Mouse (Mus musculus): Measurements from ENCODE around the gene Tdgf1. TPM values are rescaled to one million over a fixed set of nuclear protein-coding genes. Genes with fewer than 3 reads are reported as not detected.

The Tdgf1 gene
- polyA plus RNA-seq, 1 experiment: 0.28 TPM

GRCm38 (mm10) chr9:110899451-110900008, 46.4 kb downstream of the Tdgf1 start:
- no peaks in the 10 kb centered on the region; the same call in 1 of the 2 replicates for H3K4me1 ChIP-seq (ENCODE audit: control insufficient read depth, insufficient read depth, low read length)
- no peak overlapping the region for H3K27ac ChIP-seq (ENCODE audit: control insufficient read depth, insufficient read depth, low read depth, low read length)
- TF ChIP-seq CTCF (IDR thresholded peaks at IDR 0.05; ENCODE audit: control insufficient read depth, insufficient read depth, insufficient replicate concordance, low read depth, low read length) (no peak), POLR2A (IDR thresholded peaks at IDR 0.05; ENCODE audit: control insufficient read depth, low read depth, low read length) (no peak)
- H3K4me3 ChIP-seq (ENCODE audit: control insufficient read depth, low read depth, low read length): no peak overlapping the region
- no peaks in the 10 kb centered on the region for H3K27me3 ChIP-seq (ENCODE audit: control insufficient read depth, insufficient read depth, low read length)
- no peaks in the 10 kb centered on the region for H3K36me3 ChIP-seq (ENCODE audit: control insufficient read depth, insufficient read depth, low read length)

DNA sequence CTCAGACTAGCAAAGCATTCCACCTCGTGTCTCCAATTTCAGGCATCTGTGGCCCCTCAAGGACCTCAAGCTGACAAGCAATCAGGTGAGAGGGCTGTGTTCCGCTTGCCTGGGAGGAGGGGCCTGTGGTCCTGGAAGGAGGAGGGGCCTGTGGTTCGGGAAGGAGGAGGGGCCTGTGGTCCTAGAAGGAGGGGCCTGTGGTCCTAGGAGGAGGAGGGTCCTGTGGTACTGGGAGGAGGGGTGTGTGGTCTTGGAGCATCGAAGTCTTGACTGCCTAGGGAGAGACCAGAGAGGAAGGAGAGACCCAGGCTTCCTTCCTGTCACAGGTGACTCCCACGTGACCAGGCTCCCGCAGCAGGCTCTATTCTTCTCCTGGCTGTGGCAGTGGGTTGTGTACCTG, 49.4 kb downstream of the Tdgf1 start:
- H3K4me3 ChIP-seq (ENCODE audit: control insufficient read depth, low read depth, low read length): no peak overlapping the region
- no peak for TF ChIP-seq CTCF (IDR thresholded peaks at IDR 0.05; ENCODE audit: control insufficient read depth, insufficient read depth, insufficient replicate concordance, low read depth, low read length)
- no peak for TF ChIP-seq POLR2A (IDR thresholded peaks at IDR 0.05; ENCODE audit: control insufficient read depth, low read depth, low read length)
- H3K4me1 ChIP-seq (ENCODE audit: control insufficient read depth, insufficient read depth, low read length): no peaks in the 10 kb centered on the region; the same call in 1 of the 2 replicates
- H3K27ac ChIP-seq (ENCODE audit: control insufficient read depth, insufficient read depth, low read depth, low read length): no peak overlapping the region
- H3K36me3 ChIP-seq (ENCODE audit: control insufficient read depth, insufficient read depth, low read length): no peaks in the 10 kb centered on the region
- H3K27me3 ChIP-seq (ENCODE audit: control insufficient read depth, insufficient read depth, low read length): no peaks in the 10 kb centered on the region

DNA sequence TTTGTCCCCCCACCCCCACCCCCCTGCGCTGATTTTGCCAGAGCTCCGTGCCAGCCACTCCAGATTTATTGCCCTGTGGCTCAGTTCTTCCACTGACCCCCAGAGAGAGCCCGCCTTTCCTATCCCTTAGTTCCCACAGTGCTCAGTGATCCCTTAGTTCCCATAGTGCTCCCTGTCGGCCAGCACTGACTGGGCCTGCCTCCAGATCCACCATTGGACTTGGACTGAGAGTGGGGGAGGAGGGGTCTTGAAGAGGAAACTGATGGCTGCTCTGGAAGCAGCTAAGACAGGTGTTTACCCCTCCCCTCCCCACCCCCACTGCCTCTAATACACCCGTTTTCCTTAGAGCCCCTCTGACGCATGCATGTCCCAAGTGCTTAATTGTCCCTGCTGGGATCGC, 50.0 kb downstream of the Tdgf1 start:
- Histone ChIP-seq H3K27ac (ENCODE audit: control insufficient read depth, insufficient read depth, low read depth, low read length) (no peak overlapping the region), H3K36me3 (ENCODE audit: control insufficient read depth, insufficient read depth, low read length) (no peaks in the 10 kb centered on the region), H3K27me3 (ENCODE audit: control insufficient read depth, insufficient read depth, low read length) (no peaks in the 10 kb centered on the region), H3K4me1 (ENCODE audit: control insufficient read depth, insufficient read depth, low read length) (no peaks in the 10 kb centered on the region; the same call in 1 of the 2 replicates), H3K4me3 (ENCODE audit: control insufficient read depth, low read depth, low read length) (no peak overlapping the region)
- TF ChIP-seq CTCF (IDR thresholded peaks at IDR 0.05; ENCODE audit: control insufficient read depth, insufficient read depth, insufficient replicate concordance, low read depth, low read length): no peak
- TF ChIP-seq POLR2A (IDR thresholded peaks at IDR 0.05; ENCODE audit: control insufficient read depth, low read depth, low read length): no peak

GRCm38 (mm10) chr9:110895507-110895906, 50.5 kb downstream of the Tdgf1 start:
- Histone ChIP-seq H3K27me3 (ENCODE audit: control insufficient read depth, insufficient read depth, low read length) (no peaks in the 10 kb centered on the region), H3K36me3 (ENCODE audit: control insufficient read depth, insufficient read depth, low read length) (no peaks in the 10 kb centered on the region), H3K4me1 (ENCODE audit: control insufficient read depth, insufficient read depth, low read length) (no peaks in the 10 kb centered on the region; the same call in 1 of the 2 replicates), H3K4me3 (ENCODE audit: control insufficient read depth, low read depth, low read length) (no peak overlapping the region), H3K27ac (ENCODE audit: control insufficient read depth, insufficient read depth, low read depth, low read length) (no peak overlapping the region)
- TF ChIP-seq CTCF (IDR thresholded peaks at IDR 0.05; ENCODE audit: control insufficient read depth, insufficient read depth, insufficient replicate concordance, low read depth, low read length) (no peak), POLR2A (IDR thresholded peaks at IDR 0.05; ENCODE audit: control insufficient read depth, low read depth, low read length) (no peak)

DNA sequence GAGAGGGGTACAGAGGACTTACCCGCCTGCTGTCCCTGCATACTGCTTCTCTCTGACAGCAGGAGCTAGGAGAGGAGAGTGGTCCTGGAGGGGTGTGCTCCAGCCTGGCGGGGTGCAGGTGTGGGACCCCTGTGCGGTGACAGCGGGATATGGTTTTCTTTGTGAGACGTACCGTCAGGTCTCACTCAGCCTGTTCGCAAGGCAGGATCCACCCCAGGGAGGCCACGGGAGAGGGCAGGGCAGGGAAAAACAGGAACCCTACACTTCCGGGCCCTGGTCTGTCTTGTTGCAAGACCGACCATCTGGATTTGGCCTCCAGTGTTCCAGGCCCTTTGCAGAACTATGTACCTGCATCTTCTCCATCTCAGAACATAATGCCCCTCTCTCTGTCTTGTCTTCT, 52.5 kb downstream of the Tdgf1 start:
- Histone ChIP-seq H3K4me3 (ENCODE audit: control insufficient read depth, low read depth, low read length) (no peak overlapping the region), H3K36me3 (ENCODE audit: control insufficient read depth, insufficient read depth, low read length) (no peaks in the 10 kb centered on the region), H3K27ac (ENCODE audit: control insufficient read depth, insufficient read depth, low read depth, low read length) (no peak overlapping the region), H3K4me1 (ENCODE audit: control insufficient read depth, insufficient read depth, low read length) (peaks cover 2% of the 10 kb centered on the region), H3K27me3 (ENCODE audit: control insufficient read depth, insufficient read depth, low read length) (no peaks in the 10 kb centered on the region)
- no peak for TF ChIP-seq POLR2A (IDR thresholded peaks at IDR 0.05; ENCODE audit: control insufficient read depth, low read depth, low read length)
- TF ChIP-seq CTCF (IDR thresholded peaks at IDR 0.05; ENCODE audit: control insufficient read depth, insufficient read depth, insufficient replicate concordance, low read depth, low read length): no peak

- TF ChIP-seq POLR2A (IDR thresholded peaks at IDR 0.05; ENCODE audit: control insufficient read depth, low read depth, low read length) (no peak), CTCF (IDR thresholded peaks at IDR 0.05; ENCODE audit: control insufficient read depth, insufficient read depth, insufficient replicate concordance, low read depth, low read length) (no peak)
- Histone ChIP-seq H3K36me3 (ENCODE audit: control insufficient read depth, insufficient read depth, low read length) (no peaks in the 10 kb centered on the region), H3K27ac (ENCODE audit: control insufficient read depth, insufficient read depth, low read depth, low read length) (no peak overlapping the region), H3K4me3 (ENCODE audit: control insufficient read depth, low read depth, low read length) (no peak overlapping the region), H3K27me3 (ENCODE audit: control insufficient read depth, insufficient read depth, low read length) (no peaks in the 10 kb centered on the region), H3K4me1 (ENCODE audit: control insufficient read depth, insufficient read depth, low read length) (peaks cover 2% of the 10 kb centered on the region)
These were observed 53.4 kb downstream of the Tdgf1 start for GRCm38 (mm10) chr9:110892552-110892951.

GRCm38 (mm10) chr9:110891077-110891828, 54.7 kb downstream of the Tdgf1 start:
- Histone ChIP-seq H3K27ac (ENCODE audit: control insufficient read depth, insufficient read depth, low read depth, low read length) (no peak overlapping the region), H3K4me3 (ENCODE audit: control insufficient read depth, low read depth, low read length) (no peak overlapping the region), H3K27me3 (ENCODE audit: control insufficient read depth, insufficient read depth, low read length) (no peaks in the 10 kb centered on the region), H3K36me3 (ENCODE audit: control insufficient read depth, insufficient read depth, low read length) (no peaks in the 10 kb centered on the region), H3K4me1 (ENCODE audit: control insufficient read depth, insufficient read depth, low read length) (peaks cover 2% of the 10 kb centered on the region)
- TF ChIP-seq CTCF (IDR thresholded peaks at IDR 0.05; ENCODE audit: control insufficient read depth, insufficient read depth, insufficient replicate concordance, low read depth, low read length): no peak
- no peak for TF ChIP-seq POLR2A (IDR thresholded peaks at IDR 0.05; ENCODE audit: control insufficient read depth, low read depth, low read length)
